Mouse (Mus musculus): ENCODE measurements around the gene Glrp1. TPM values are rescaled to one million over a fixed set of nuclear protein-coding genes. Genes with fewer than 3 reads are reported as not detected.
A peak's percentile ranks its signal among the peaks of the same experiment; 100 is the strongest.

Glrp1 gene
- total RNA-seq, 4 experiments from 2014 or later, result 0.17 to 0.26 TPM; not detected in 2

DNA sequence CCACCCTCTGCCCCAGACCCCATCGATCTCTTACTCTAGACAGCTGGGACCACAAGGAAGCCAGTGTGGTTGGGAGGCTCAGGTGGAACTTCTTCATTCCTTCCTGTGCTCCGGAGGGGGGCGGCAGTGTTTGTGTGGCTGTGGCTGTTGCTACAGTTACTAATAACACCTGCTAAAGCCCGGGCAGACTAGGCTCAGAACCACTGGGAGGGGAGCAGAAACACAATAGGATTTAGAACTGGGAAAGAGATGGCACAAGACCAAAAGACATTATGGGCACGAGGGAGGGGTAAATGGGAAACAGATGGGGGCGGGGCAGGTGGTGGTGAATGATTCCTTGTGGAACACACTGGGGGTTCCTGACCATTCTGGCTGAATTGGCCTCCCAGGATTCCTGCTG is 47.4 kb downstream of the Glrp1 start:
- no peak for DNase-seq (ENCODE audit: low spot score in 2 of 2)

DNA sequence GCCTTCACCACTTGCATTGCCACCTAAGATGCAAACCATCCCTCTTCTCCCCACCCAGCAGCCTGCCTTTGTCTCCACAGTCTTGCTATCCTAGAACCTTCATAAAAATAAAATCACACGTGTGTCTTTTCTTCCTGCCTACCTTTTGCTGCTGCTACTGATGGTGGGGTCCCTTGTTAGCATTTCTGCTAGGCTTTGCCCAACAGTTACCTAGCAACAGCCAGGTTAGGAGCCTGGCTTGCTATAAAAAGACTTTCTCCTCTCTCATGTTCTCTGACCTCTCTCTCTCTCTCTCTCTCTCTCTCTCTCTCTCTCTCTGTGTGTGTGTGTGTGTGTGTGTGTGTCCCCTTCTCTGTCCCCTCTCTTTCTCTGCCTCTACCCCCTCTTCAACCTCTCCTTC is 48.8 kb downstream of the Glrp1 start:
- DNase-seq (ENCODE audit: low spot score in 2 of 2), result no peak

DNA sequence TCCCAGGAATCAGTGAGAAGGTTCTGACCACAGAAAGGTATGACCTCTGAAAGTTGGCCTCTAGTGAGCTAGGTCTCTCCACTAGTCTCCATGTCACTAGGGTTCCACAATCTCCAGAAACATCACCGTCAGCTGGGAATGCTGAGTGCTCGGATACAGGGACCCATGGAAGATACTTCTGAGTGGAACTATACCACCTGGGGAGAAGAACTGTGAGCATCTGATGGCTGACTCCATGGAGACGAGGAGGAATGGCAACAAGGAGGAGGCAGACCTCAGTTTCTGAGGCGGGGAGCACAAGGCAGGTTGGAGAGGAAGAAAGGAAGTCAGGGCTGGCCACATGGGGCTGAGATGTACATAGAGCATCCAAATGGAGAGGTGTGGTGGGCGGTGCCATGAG is 50.2 kb downstream of the Glrp1 start:
- DNase-seq (ENCODE audit: low spot score in 2 of 2), result no peak

DNA sequence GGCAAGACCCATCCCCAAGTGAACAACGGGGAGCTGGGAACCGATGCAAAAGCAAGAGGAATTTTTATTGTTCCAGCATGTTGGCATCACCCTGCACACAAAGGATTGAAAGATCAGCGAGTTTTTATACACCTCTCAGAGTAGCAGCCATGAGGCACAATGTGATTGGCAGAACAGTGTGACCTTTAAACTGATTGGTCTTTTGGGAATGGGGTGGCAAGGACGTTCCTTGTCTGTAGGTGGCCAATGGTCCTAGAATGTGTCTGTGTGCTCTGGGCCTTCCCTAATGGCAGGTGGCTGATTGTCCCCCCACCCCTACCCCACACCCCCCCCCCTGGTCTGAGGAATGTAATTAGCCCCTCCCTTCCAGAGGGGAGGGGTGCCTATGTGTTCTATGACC is 50.7 kb downstream of the Glrp1 start:
- DNase-seq (ENCODE audit: low spot score in 2 of 2), result no peak

DNA sequence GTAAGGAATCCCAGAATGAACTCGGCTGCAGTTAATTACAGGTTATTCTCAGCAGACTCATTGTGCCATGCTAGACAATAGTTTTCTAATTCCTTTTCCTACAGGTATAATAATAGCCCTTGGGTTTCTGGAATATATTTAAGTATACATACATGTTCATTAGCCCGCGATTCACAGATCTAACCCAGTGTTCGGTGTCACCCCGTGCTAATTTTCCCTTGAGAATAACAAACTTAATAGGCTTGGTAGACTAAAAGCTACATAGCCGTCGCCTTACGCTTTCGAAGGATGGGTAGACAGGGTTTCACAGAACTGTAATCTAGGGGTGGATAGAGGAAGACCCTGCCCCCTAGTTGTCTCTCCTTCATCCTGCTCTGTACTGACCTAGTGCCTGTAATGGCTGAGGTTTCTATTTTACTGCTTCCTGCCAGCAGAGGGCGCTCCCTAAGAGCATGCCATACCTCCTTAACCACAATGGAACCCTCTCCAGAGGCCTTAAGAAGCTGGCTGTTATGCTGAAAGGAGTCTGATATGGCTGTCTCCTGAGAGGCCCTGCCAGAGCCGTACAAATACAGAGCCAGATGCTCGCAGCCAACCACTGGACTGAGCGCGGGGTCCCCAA is 53.3 kb downstream of the Glrp1 start:
- peak; percentile 43 to 46 for DNase-seq (ENCODE audit: low spot score in 2 of 2)

DNA sequence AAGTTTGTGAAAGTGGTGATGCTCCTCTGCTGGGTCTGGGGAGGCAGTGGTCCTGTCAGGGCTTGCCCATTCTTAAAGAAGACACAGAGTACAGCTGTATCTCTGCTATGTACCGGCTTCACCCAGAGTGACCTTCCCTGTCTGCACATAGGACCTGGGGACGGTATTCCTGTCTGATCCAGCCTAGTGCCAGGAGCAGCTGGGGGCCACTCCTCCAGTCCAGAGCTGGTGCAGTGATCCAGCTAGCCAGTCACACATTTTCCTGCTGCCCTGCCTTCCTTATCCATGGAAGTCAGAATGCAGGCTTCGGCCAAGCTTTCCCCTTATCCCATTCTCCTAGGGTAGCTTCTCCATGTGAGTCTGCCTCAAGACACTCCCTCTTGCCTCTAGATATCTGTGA is 54.1 kb downstream of the Glrp1 start:
- no peak for DNase-seq (ENCODE audit: low spot score in 2 of 2)

DNA sequence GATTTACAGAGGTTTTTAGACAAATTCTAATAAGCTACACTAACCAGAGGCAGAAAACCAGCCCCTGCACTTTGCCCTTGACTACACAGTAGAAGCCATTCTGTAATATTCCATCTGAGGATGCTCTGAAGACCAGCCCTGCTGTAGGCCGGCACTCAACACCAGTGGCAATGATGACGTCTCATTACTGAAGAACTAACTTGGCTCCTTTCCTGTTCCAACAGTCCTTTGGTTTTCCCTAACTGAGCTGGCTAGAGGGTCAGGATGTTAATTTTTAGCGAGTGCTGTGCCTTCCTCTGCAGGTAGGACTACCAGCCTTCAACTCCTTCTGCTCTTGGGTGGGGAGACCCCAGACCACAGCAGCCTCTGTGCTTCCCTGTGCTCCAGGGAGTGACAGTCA is 55.2 kb downstream of the Glrp1 start:
- no peak for DNase-seq (ENCODE audit: low spot score in 2 of 2)

DNA sequence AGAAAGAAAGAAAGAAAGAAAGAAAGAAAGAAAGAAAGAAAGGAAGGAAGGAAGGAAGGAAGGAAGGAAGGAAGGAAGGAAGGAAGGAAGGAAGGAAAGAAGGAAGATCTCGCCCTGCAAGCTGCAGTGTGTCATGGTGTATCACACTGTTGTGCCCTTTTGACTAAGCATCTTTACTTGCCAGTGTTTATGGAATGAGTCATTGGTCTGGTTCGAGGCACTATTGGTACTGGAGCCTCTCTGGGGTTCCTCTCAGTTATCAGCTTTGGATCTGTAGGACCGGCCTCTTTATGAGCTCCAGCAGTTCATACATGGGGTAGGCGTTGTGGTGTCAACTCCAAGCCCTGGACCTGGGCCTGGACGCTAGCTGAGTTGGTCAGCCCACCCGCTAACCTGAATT is 57.7 kb downstream of the Glrp1 start:
- DNase-seq (ENCODE audit: low spot score in 2 of 2), result no peak

DNA sequence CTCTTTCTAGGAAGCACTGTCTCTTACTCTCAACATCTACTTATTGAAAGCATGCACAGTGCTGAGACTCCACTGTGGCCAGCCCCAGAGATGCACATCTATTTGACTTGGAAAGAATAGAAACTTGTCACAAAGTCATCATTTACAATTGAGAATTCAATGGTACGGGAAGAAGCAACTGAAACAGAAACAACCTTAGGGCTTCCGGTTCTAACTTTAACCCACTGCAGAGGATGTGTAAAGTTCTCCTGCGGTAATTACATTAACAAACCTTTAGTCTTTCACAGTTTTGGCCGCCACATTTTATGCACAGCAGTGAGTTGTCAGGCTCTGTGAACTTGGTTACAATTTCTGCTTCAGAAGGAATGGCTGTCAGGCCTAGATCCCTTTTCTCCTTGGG is 59.2 kb downstream of the Glrp1 start:
- DNase-seq (ENCODE audit: low spot score in 2 of 2), result no peak

Other genes with a start within 250 kb of the Glrp1 start
- 10 to 100 TPM; 43.2 to 45.6 (median 45.5) TPM for gene Hjurp, start 232.4 kb downstream of the Glrp1 start, total RNA-seq (2022)
- gene Trpm8, start 232.4 kb downstream of the Glrp1 start, total RNA-seq (2022), result under 1 TPM; 0.08 to 0.28 (median 0.16) TPM
- gene Spp2, start 103.1 kb downstream of the Glrp1 start, total RNA-seq (2022), result not detected
- gene Arl4c, start 192.2 kb upstream of the Glrp1 start, total RNA-seq (2022), result 10 to 100 TPM; 36.6 to 40.7 (median 39.0) TPM